Mouse (Mus musculus) neural tube, embryonic 13.5 days (tissue): ENCODE data around the gene Dhrs3. TPM values are rescaled to one million over a fixed set of nuclear protein-coding genes. Genes with fewer than 3 reads are reported as not detected.
A peak's percentile ranks its signal among the peaks of the same experiment; 100 is the strongest.

Source experiments
- ATAC-seq: fragments of 200-750 bp; cut with Nextera tagmentation; 2 replicates; pipeline ENCODE4 v1.8.0; 2017; ENCODE audit warnings: low read depth, mild to moderate bottlenecking, moderate TSS enrichment, moderate library complexity
- H3K27ac ChIP-seq: fragments of 300-500 bp; sonication (generic); replicated peaks from 2 replicates; pipeline ENCODE4 v1.5.1; 2015; ENCODE audit warnings: moderate library complexity, mild to moderate bottlenecking, inconsistent platforms
- H3K27me3 ChIP-seq: fragments of 300-500 bp; sonication (generic); 2 replicates; pipeline ENCODE4 v1.6.1; 2015; ENCODE audit warnings: mild to moderate bottlenecking, inconsistent platforms
- H3K36me3 ChIP-seq: fragments of 300-500 bp; sonication (generic); 2 replicates; pipeline ENCODE4 v1.6.1; 2015; ENCODE audit warnings: mild to moderate bottlenecking, inconsistent platforms
- H3K4me1 ChIP-seq: fragments of 300-500 bp; sonication (generic); replicated peaks from 2 replicates; pipeline ENCODE4 v1.6.1; 2015; ENCODE audit warnings: inconsistent platforms
- H3K4me2 ChIP-seq: fragments of 300-500 bp; sonication (generic); 2 replicates; pipeline ENCODE4 v1.6.1; 2015; ENCODE audit warnings: inconsistent platforms, mild to moderate bottlenecking, moderate library complexity
- H3K4me3 ChIP-seq: fragments of 300-500 bp; sonication (generic); 2 replicates; pipeline ENCODE4 v1.5.1; 2015; ENCODE audit warnings: mild to moderate bottlenecking, inconsistent platforms
- H3K9ac ChIP-seq: fragments of 300-500 bp; sonication (generic); 2 replicates; pipeline ENCODE4 v1.6.1; 2015; ENCODE audit warnings: moderate library complexity, mild to moderate bottlenecking, inconsistent platforms
- H3K9me3 ChIP-seq: fragments of 300-500 bp; sonication (generic); 2 replicates; pipeline ENCODE4 v1.6.1; 2016; ENCODE audit warnings: inconsistent platforms
- WGBS: fragments of 180-500 bp; shearing (Covaris S2); methylation state at CpG from one replicate; pipeline ENCODE4 v1.1.7; 2015; 5-methylcytosine and 5-hydroxymethylcytosine counted together
- polyA plus RNA-seq: library from polyadenylated mRNA; unstranded; fragments of >200 nt; fragmentation: Nextera tagmentation; extraction: Ambion mirVana; gene quantifications from 2 replicates; pipeline ENCODE4 v1.2.1, GENCODE M21; 2015

Dhrs3 gene
- polyA plus RNA-seq, result 45.8 and 52.2 TPM in 2 replicates

DNA sequence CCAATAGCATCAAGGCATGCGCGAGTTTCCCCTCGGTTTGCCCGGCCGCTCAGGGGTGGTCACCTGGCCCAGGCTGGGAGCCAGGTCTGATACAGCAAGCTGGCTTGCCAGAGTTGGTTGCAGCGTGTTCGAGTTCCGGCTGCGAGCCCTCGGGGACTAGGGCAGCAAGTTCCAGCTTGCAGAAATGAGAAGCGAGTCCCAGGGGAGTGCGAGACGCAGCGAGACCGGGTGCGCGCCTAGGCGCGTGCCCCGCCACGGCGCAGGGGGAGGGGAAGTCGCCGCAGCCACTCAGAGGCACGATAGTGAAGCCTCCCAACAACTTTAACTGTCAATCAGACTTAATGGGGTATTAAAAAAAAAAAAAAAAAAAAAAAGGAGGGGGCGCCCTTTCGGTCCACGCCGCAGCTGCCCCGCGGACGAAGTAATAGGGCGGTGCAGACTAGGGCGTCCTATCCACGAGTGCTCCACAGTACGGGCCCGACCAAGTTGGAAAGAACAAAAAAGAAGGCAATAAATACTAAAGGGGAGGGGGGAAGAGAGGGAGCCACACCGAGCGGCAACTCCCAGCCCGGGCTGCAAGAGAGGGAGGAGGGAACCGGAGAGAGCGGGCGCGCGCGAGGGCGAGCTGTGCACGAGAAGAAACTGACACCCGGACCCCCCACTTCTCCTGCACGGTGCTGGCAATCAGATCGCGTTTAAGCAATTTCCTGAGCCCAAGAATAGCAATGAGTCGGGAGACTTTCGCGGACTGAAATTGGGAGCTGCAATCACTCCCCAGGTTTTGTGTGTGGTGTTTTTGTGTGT is at the start of gene Dhrs3:
Dhrs3 (plus strand) TSS at position 695 of the 804 bp plus-strand sequence.
- peak within 1 kb of the TSS; percentile 69 for H3K9ac ChIP-seq
- H3K4me2 ChIP-seq, result peak within 1 kb of the TSS; percentile 85
- peak within 1 kb of the TSS; percentile 49 for H3K4me3 ChIP-seq
- peaks cover 57% of the 10 kb centered on the region for H3K4me1 ChIP-seq
- WGBS, result under 1% methylated on average over 54 of the region's 55 CpGs
- no peaks in the 10 kb centered on the region for H3K9me3 ChIP-seq
- peaks cover 13% of the 10 kb centered on the region; the same call in 1 of the 2 replicates for H3K27me3 ChIP-seq
- no peaks in the 10 kb centered on the region for H3K36me3 ChIP-seq
- H3K27ac ChIP-seq, result peak within 1 kb of the TSS; percentile 61
- peak; percentile 58 for ATAC-seq

DNA sequence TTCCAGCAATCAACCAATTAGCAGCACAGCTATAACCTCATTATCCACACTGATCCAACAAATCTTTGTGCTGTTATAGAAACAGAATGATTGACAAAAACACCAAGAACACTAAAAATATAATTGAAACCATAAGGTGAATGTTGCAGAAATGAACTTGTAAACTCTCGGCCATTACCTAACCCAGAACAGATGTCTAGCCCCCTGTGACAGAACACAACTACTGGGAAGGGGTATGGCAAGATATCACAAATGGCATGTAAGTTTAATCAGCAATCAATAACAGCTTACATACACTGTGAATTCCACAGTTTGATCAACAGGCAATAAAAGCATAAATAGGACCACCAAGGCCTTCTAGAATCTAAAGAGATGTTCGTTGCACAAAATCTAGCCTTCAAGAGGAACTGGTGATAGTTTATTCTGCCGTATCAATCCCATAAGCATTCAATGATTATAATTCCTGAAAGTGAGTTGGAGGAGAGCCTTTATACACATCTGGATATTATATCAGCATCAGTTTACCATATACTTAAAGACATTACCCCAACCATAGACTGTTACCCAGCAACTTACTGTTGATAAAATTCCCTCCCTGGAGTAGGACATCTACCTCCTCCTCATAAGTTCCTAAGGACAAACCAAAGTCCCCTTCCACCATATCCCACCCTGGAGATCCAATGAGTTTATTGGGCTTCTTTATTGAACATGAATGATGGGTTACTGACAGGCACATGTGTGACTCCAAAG is 30.7 kb upstream of the Dhrs3 start:
- no peaks in the 10 kb centered on the region for H3K9me3 ChIP-seq
- WGBS, result 83% methylated on average over 3 of the region's 3 CpGs
- ATAC-seq, result no peak
- H3K9ac ChIP-seq, result no peak overlapping the region
- H3K27ac ChIP-seq, result no peak overlapping the region
- no peak overlapping the region for H3K4me3 ChIP-seq
- no peaks in the 10 kb centered on the region for H3K4me1 ChIP-seq
- no peak overlapping the region for H3K4me2 ChIP-seq
- no peaks in the 10 kb centered on the region for H3K36me3 ChIP-seq
- H3K27me3 ChIP-seq, result no peaks in the 10 kb centered on the region

DNA sequence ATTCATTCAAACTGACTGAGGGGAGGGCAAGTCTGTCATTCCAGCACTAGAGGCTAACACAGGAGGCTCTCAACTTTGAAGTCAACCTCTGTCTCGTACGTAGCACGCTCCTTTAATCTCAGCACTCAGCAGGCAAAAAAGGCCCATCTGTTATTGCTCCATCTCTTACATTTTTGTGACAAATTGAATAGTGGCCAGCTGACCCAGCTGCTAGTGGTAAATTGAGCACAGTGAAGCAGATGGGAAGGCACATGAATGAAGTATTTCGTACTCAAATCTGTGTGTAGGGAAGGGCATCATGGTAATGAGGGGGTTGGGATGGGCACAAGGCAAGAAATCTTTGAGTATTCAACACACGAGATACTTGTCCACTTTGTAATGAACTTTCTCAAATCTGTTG is 24.7 kb upstream of the Dhrs3 start:
- Histone ChIP-seq H3K4me1 (no peaks in the 10 kb centered on the region), H3K9ac (no peak overlapping the region), H3K4me2 (no peak overlapping the region), H3K4me3 (no peak overlapping the region), H3K27me3 (no peaks in the 10 kb centered on the region), H3K9me3 (no peaks in the 10 kb centered on the region), H3K36me3 (no peaks in the 10 kb centered on the region), H3K27ac (no peak overlapping the region)
- no peak for ATAC-seq
- WGBS, result 73% methylated on average over 5 of the region's 5 CpGs

DNA sequence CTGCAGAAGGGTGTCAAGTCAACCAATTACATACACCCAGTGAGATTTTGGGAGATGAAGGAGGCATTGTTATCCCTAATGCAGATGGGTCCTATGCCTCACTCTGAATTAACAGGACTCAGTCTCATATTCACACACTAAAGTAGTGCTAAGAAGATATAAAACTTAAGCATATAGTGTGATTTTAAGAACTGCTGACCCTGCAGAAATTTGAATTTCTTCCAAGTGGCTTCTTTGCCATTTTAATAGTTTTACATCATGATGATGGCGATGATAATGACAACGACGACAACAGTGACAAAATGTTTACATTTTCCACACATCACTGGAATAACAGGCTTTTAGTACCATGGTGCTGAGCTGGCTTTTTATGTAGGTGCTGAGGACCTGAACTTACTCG is 24.0 kb upstream of the Dhrs3 start:
- WGBS, result 90% methylated on average over 4 of the region's 4 CpGs
- Histone ChIP-seq H3K4me3 (no peak overlapping the region), H3K9me3 (no peaks in the 10 kb centered on the region), H3K27me3 (no peaks in the 10 kb centered on the region), H3K9ac (no peak overlapping the region), H3K36me3 (no peaks in the 10 kb centered on the region), H3K4me2 (no peak overlapping the region), H3K4me1 (no peaks in the 10 kb centered on the region), H3K27ac (no peak overlapping the region)
- ATAC-seq, result no peak

DNA sequence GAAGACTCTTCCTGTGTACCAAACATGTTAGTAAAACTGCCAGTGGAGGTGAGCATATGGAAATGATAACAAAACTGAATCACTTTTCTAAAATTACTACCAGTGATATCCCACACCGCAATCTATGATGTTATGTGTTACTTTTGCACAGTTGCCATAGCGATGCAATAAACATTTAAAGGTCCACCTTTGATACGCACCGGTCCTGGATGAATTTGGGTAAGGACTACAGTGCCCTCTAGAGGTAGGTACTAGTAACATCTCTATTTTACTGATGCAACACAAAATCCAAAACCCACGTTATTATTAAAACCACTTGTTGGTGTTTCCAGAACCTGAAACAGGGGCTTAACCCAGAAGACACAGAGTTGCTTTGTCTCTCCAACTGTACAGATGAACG is 19.7 kb upstream of the Dhrs3 start:
- Histone ChIP-seq H3K27me3 (no peaks in the 10 kb centered on the region), H3K4me1 (no peaks in the 10 kb centered on the region), H3K36me3 (no peaks in the 10 kb centered on the region), H3K4me2 (no peak overlapping the region), H3K27ac (no peak overlapping the region), H3K9ac (no peak overlapping the region), H3K9me3 (no peaks in the 10 kb centered on the region), H3K4me3 (no peak overlapping the region)
- no peak for ATAC-seq
- WGBS, result 45% methylated on average over 6 of the region's 6 CpGs

DNA sequence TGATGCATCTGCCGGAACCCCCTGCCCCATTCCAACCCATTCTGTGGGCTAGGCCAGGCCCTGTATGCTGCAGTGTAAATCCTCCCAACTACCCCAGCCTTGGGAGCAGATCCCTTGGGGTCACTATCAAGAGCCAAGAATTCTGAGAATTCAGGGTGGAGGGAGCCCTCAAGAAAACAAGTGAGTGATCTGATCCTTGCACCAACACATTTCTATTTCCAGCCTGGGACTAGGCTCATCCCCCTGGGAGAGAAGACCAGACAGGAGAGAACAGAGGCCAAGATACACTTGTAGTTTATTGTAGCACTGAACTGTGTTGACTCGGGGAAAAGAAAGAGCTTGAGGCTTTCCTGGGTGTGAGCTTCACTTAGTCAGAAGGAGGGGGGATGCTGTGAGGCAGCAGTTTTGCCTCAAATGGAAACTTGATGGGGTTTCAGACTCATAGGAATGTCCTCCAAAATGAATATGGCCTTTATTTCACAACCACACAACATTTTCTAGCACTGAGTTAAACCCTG is 17.0 kb upstream of the Dhrs3 start:
- H3K4me1 ChIP-seq, result no peaks in the 10 kb centered on the region
- WGBS, result 72% methylated on average over 2 of the region's 2 CpGs

DNA sequence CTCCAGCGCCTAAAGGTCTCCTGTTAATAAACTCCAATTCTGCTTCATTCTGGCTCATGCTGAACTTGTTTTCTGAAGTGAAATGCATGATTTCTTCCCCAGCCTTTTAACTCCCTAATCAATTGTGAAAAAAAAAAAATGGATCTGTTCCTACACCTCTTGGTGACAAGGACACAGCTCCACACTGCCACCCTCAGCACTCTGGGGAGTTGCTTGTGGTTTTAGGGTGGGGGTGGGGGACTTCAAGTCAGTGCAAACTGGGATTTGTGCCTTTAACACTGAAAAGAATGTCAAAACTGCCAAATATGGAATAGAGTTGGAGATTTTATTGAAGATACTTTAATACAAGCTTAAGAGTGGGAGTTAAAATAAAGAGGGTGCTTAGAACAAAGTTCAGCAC is 13.1 kb upstream of the Dhrs3 start:
- ATAC-seq, result no peak
- Histone ChIP-seq H3K9ac (no peak overlapping the region), H3K4me3 (no peak overlapping the region), H3K4me1 (no peaks in the 10 kb centered on the region), H3K9me3 (no peaks in the 10 kb centered on the region), H3K27ac (no peak overlapping the region), H3K36me3 (no peaks in the 10 kb centered on the region), H3K4me2 (no peak overlapping the region), H3K27me3 (no peaks in the 10 kb centered on the region)
- 54% methylated on average over 1 of the region's 1 CpGs for WGBS

More for the DNA sequence above, 17.0 kb upstream of the Dhrs3 start:
- no peak overlapping the region for H3K4me2 ChIP-seq
- no peak overlapping the region for H3K4me3 ChIP-seq
- no peak overlapping the region for H3K9ac ChIP-seq
- no peak overlapping the region for H3K27ac ChIP-seq
- H3K36me3 ChIP-seq, result no peaks in the 10 kb centered on the region
- H3K9me3 ChIP-seq, result no peaks in the 10 kb centered on the region
- ATAC-seq, result no peak
- no peaks in the 10 kb centered on the region for H3K27me3 ChIP-seq

DNA sequence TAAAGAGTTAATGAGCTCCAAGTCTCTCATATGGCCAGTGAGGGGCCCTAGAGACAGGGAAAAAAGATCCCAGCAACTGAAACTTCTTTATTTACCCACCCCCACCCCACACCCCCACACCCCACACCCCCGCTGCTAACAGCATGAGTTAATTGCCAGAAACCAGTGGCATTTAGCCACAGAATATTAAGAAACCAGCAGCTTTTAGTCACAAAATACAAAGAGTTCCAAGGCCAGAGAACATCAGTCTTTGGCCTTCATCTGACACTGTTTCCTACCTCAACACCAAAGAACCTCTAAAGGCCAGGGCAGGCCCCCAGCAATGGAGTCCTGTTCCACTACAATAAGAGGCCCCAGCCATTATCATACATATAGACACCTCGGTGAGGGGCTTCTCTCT is 11.3 kb upstream of the Dhrs3 start:
- H3K9ac ChIP-seq, result no peak overlapping the region
- no peaks in the 10 kb centered on the region; the same call in 1 of the 2 replicates for H3K4me1 ChIP-seq
- 58% methylated on average over 2 of the region's 2 CpGs for WGBS
- H3K27ac ChIP-seq, result no peak overlapping the region
- no peak for ATAC-seq
- H3K27me3 ChIP-seq, result no peaks in the 10 kb centered on the region
- no peaks in the 10 kb centered on the region for H3K9me3 ChIP-seq
- H3K36me3 ChIP-seq, result no peaks in the 10 kb centered on the region
- H3K4me3 ChIP-seq, result no peak overlapping the region
- no peak overlapping the region for H3K4me2 ChIP-seq

DNA sequence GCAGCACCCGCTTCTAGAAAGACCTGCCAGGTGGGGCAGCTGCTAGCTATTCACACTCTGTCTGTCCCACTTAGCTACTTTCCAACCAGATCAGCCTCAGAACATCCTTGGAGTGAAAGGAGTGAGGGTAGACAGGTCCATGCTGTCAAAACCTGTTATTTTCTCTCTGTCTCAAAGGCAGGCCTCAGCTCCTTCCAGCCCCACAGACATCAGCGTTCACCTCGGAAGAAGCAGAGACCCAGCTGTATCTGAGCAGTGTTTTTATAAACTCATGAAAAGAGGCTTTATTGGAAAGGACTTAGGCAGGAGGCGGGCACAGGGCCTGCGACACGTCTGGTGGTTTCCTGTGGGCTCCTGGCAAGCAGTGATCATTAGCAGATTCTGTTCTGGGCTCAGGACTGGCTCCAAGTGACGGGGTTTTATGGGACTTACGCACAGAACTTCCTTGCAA is 9.7 kb upstream of the Dhrs3 start:
- no peak overlapping the region for H3K4me2 ChIP-seq
- no peaks in the 10 kb centered on the region for H3K9me3 ChIP-seq
- no peaks in the 10 kb centered on the region for H3K36me3 ChIP-seq
- no peak overlapping the region for H3K4me3 ChIP-seq
- no peak for ATAC-seq
- no peak overlapping the region for H3K27ac ChIP-seq
- H3K27me3 ChIP-seq, result no peaks in the 10 kb centered on the region
- H3K9ac ChIP-seq, result no peak overlapping the region
- WGBS, result 65% methylated on average over 8 of the region's 8 CpGs
- H3K4me1 ChIP-seq, result no peaks in the 10 kb centered on the region; the same call in 1 of the 2 replicates

DNA sequence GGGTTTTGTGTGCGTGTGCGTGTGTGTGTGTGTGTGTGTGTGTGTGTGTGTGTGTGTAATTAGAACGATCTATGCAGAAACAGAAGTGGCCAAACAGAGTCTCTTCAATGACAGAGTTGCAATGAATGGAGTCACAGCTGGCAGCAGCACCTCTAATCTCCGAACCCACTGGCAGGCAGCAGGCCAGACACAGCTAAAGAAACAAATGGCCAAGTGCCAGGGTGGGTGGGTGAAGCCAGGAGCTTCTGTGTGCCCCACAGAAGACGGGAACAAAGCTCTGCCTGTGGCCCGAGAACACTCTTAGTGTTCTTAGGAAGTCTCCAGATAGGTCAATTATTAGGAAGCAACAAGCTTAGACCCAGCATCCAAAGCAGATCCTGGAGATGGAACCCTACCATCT is 6.2 kb upstream of the Dhrs3 start:
- no peak for ATAC-seq
- Histone ChIP-seq H3K9me3 (no peaks in the 10 kb centered on the region), H3K4me3 (no peak overlapping the region), H3K36me3 (no peaks in the 10 kb centered on the region), H3K4me1 (peaks cover 9% of the 10 kb centered on the region), H3K27ac (no peak overlapping the region), H3K27me3 (peaks cover 6% of the 10 kb centered on the region; the same call in 1 of the 2 replicates), H3K9ac (no peak overlapping the region), H3K4me2 (no peak overlapping the region)
- WGBS, result 44% methylated on average over 6 of the region's 6 CpGs

DNA sequence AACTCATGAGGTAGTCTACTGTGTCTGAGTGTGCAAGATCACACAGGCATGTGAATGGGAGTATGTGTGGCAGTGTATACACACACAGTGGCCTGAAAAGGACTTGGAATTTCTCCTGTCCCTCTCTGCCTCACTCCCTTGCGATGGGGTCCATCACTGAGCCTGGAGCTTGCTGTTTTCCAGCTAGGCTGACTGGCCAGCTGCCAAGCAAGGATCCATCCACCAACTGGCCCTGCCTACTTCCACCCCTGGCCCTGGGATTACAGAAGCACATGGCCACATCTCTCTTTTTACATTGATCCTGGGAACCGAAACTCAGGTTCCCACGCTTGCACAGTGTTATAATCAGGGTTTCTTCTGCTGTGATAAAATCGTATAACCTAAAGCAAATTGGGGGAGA is 3.9 kb upstream of the Dhrs3 start:
- peaks cover 7% of the 10 kb centered on the region; the same call in 1 of the 2 replicates for H3K27me3 ChIP-seq
- WGBS, result 79% methylated on average over 4 of the region's 4 CpGs
- no peaks in the 10 kb centered on the region for H3K36me3 ChIP-seq
- no peak overlapping the region; the same call in 1 of the 2 replicates for H3K9ac ChIP-seq
- H3K27ac ChIP-seq, result no peak overlapping the region
- no peak overlapping the region for H3K4me2 ChIP-seq
- no peak for ATAC-seq
- no peak overlapping the region for H3K4me3 ChIP-seq
- peaks cover 28% of the 10 kb centered on the region for H3K4me1 ChIP-seq
- H3K9me3 ChIP-seq, result no peaks in the 10 kb centered on the region
